In genomic region chr1:52279331-52279730, GRCm38 (mm10) we compare ENCODE assay signal across 12 mouse cellular contexts.
"Had no signal": no experiment of that assay in that cellular context is flagged by ENCODE, and none has a peak within 500 bp of the region (broad histone marks: within the 10 kb centered on the region; RNA-seq: fewer than 3 reads in every experiment).

No protein-coding gene starts in this region.

- H3K9ac ChIP-seq: limb, embryonic 13.5 days; liver, embryonic 15.5 days; midbrain, embryonic 12.5 days had no signal

- H3K4me2 ChIP-seq: limb, embryonic 13.5 days; liver, embryonic 15.5 days; midbrain, embryonic 12.5 days had no signal

- H3K4me1 ChIP-seq: limb, embryonic 13.5 days; liver, embryonic 15.5 days had no signal

- H3K9me3 ChIP-seq: limb, embryonic 13.5 days; liver, embryonic 15.5 days; midbrain, embryonic 12.5 days had no signal

- ATAC-seq: midbrain, embryonic 16.5 days had no signal

- H3K4me3 ChIP-seq: limb, embryonic 13.5 days; liver, embryonic 15.5 days; midbrain, embryonic 12.5 days had no signal

- DNase-seq: kidney, postnatal 14 days; left cerebral cortex, postnatal 4 days; lung, adult 2 months; lung, postnatal 10 days; thymus, adult 18-20 months; thymus, postnatal 14 days had no signal

- H3K27me3 ChIP-seq: limb, embryonic 13.5 days; liver, embryonic 15.5 days; midbrain, embryonic 12.5 days had no signal

- H3K27ac ChIP-seq: limb, embryonic 13.5 days; liver, embryonic 15.5 days; macrophage; midbrain, embryonic 12.5 days; stomach, postnatal 0 days had no signal

- H3K36me3 ChIP-seq: limb, embryonic 13.5 days; liver, embryonic 15.5 days; midbrain, embryonic 12.5 days had no signal
